Mouse (Mus musculus): ENCODE data around the gene Mymk. TPM values are rescaled to one million over a fixed set of nuclear protein-coding genes. Genes with fewer than 3 reads are reported as not detected.

Gene Mymk
- polyA plus RNA-seq, 1 experiment from 2014 or later, result 9.8 TPM

GRCm38 (mm10) chr2:27085801-27086200, 13.8 kb upstream of the Mymk start:
- no peaks in the 10 kb centered on the region for H3K27me3 ChIP-seq (ENCODE audit: control insufficient read depth, insufficient read depth, low read length)
- H3K4me2 ChIP-seq (ENCODE audit: low read depth, low read length), result no peak overlapping the region
- no peak overlapping the region for H3K27ac ChIP-seq (ENCODE audit: low read length)
- peaks cover 41% of the 10 kb centered on the region for H3K4me1 ChIP-seq (ENCODE audit: control insufficient read depth, insufficient read depth, low read length)
- 25% methylated on average over 2 of the region's 2 CpGs for WGBS
- ATAC-seq (ENCODE audit: insufficient read depth, low FRiP score), result peak; percentile 45; the same call in 1 of the 2 replicates
- no peak overlapping the region for H3K4me3 ChIP-seq (replicated peaks; ENCODE audit: low read length)
- no peak overlapping the region for H3K9ac ChIP-seq (ENCODE audit: low read length)
- no peaks in the 10 kb centered on the region for H3K36me3 ChIP-seq (ENCODE audit: control insufficient read depth, insufficient read depth, low read length)
- no peaks in the 10 kb centered on the region for H3K9me3 ChIP-seq (replicated peaks; ENCODE audit: control insufficient read depth, low read length)

- H3K9ac ChIP-seq (ENCODE audit: low read length), result no peak overlapping the region
- H3K27ac ChIP-seq (ENCODE audit: low read length), result no peak overlapping the region
- no peak for ATAC-seq (ENCODE audit: insufficient read depth, low FRiP score)
- H3K9me3 ChIP-seq (replicated peaks; ENCODE audit: control insufficient read depth, low read length), result no peaks in the 10 kb centered on the region
- H3K36me3 ChIP-seq (ENCODE audit: control insufficient read depth, insufficient read depth, low read length), result no peaks in the 10 kb centered on the region
- no peaks in the 10 kb centered on the region for H3K27me3 ChIP-seq (ENCODE audit: control insufficient read depth, insufficient read depth, low read length)
- WGBS, result 44% methylated on average over 8 of the region's 8 CpGs
- peaks cover 42% of the 10 kb centered on the region for H3K4me1 ChIP-seq (ENCODE audit: control insufficient read depth, insufficient read depth, low read length)
- H3K4me3 ChIP-seq (replicated peaks; ENCODE audit: low read length), result no peak overlapping the region
- no peak overlapping the region for H3K4me2 ChIP-seq (ENCODE audit: low read depth, low read length)
Measured at GRCm38 (mm10) chr2:27084963-27085362, 13.0 kb upstream of the Mymk start.

GRCm38 (mm10) chr2:27083761-27084475, 11.9 kb upstream of the Mymk start:
- Histone ChIP-seq H3K4me1 (ENCODE audit: control insufficient read depth, insufficient read depth, low read length) (peaks cover 50% of the 10 kb centered on the region), H3K9ac (ENCODE audit: low read length) (no peak overlapping the region), H3K36me3 (ENCODE audit: control insufficient read depth, insufficient read depth, low read length) (no peaks in the 10 kb centered on the region), H3K4me2 (ENCODE audit: low read depth, low read length) (no peak overlapping the region), H3K27me3 (ENCODE audit: control insufficient read depth, insufficient read depth, low read length) (no peaks in the 10 kb centered on the region), H3K9me3 (replicated peaks; ENCODE audit: control insufficient read depth, low read length) (no peaks in the 10 kb centered on the region), H3K27ac (ENCODE audit: low read length) (no peak overlapping the region), H3K4me3 (replicated peaks; ENCODE audit: low read length) (no peak overlapping the region)
- ATAC-seq (ENCODE audit: insufficient read depth, low FRiP score), result no peak
- 68% methylated on average over 12 of the region's 12 CpGs for WGBS

- Histone ChIP-seq H3K4me3 (replicated peaks; ENCODE audit: low read length) (0 out of 2 replicates have a peak overlapping the region, but pooled peaks have one; percentile 2), H3K9ac (ENCODE audit: low read length) (peak overlapping the region; percentile 50; the same call in 1 of the 2 replicates), H3K9me3 (replicated peaks; ENCODE audit: control insufficient read depth, low read length) (no peaks in the 10 kb centered on the region), H3K36me3 (ENCODE audit: control insufficient read depth, insufficient read depth, low read length) (no peaks in the 10 kb centered on the region), H3K27ac (ENCODE audit: low read length) (no peak overlapping the region), H3K4me2 (ENCODE audit: low read depth, low read length) (peak overlapping the region; percentile 33), H3K27me3 (ENCODE audit: control insufficient read depth, insufficient read depth, low read length) (no peaks in the 10 kb centered on the region), H3K4me1 (ENCODE audit: control insufficient read depth, insufficient read depth, low read length) (peaks cover 22% of the 10 kb centered on the region)
- 62% methylated on average over 2 of the region's 2 CpGs for WGBS
- 0 out of 2 replicates have a peak, but pooled peaks have one; percentile 12 for ATAC-seq (ENCODE audit: insufficient read depth, low FRiP score)
Measured at GRCm38 (mm10) chr2:27079649-27080048, 7.7 kb upstream of the Mymk start.

GRCm38 (mm10) chr2:27079152-27079584, 7.2 kb upstream of the Mymk start, which contains the start of gene Adamtsl2:
Adamtsl2 (plus strand) TSS chr2:27079379.
- peak; percentile 84 for ATAC-seq (ENCODE audit: insufficient read depth, low FRiP score)
- Histone ChIP-seq H3K9ac (ENCODE audit: low read length) (peak within 1 kb of the TSS; percentile 50; the same call in 1 of the 2 replicates), H3K9me3 (replicated peaks; ENCODE audit: control insufficient read depth, low read length) (no peaks in the 10 kb centered on the region), H3K4me2 (ENCODE audit: low read depth, low read length) (peak within 1 kb of the TSS; percentile 33), H3K27ac (ENCODE audit: low read length) (peak within 1 kb of the TSS; percentile 56; the same call in 1 of the 2 replicates), H3K4me1 (ENCODE audit: control insufficient read depth, insufficient read depth, low read length) (peaks cover 20% of the 10 kb centered on the region), H3K36me3 (ENCODE audit: control insufficient read depth, insufficient read depth, low read length) (no peaks in the 10 kb centered on the region), H3K4me3 (replicated peaks; ENCODE audit: low read length) (0 out of 2 replicates have a peak within 1 kb of the TSS, but pooled peaks have one; percentile 2), H3K27me3 (ENCODE audit: control insufficient read depth, insufficient read depth, low read length) (no peaks in the 10 kb centered on the region)
- under 1% methylated on average over 10 of the region's 10 CpGs for WGBS

- H3K4me1 ChIP-seq (ENCODE audit: control insufficient read depth, insufficient read depth, low read length), result peaks cover 20% of the 10 kb centered on the region
- peak overlapping the region; percentile 56; the same call in 1 of the 2 replicates for H3K27ac ChIP-seq (ENCODE audit: low read length)
- H3K4me2 ChIP-seq (ENCODE audit: low read depth, low read length), result no peak overlapping the region
- ATAC-seq (ENCODE audit: insufficient read depth, low FRiP score), result no peak
- H3K9me3 ChIP-seq (replicated peaks; ENCODE audit: control insufficient read depth, low read length), result no peaks in the 10 kb centered on the region
- H3K9ac ChIP-seq (ENCODE audit: low read length), result no peak overlapping the region
- no peak overlapping the region for H3K4me3 ChIP-seq (replicated peaks; ENCODE audit: low read length)
- H3K36me3 ChIP-seq (ENCODE audit: control insufficient read depth, insufficient read depth, low read length), result no peaks in the 10 kb centered on the region
- WGBS, result 36% methylated on average over 2 of the region's 2 CpGs
- H3K27me3 ChIP-seq (ENCODE audit: control insufficient read depth, insufficient read depth, low read length), result no peaks in the 10 kb centered on the region
Measured at GRCm38 (mm10) chr2:27078312-27078711, 6.3 kb upstream of the Mymk start.

- no peak for ATAC-seq (ENCODE audit: insufficient read depth, low FRiP score)
- H3K9ac ChIP-seq (ENCODE audit: low read length), result no peak overlapping the region
- H3K4me2 ChIP-seq (ENCODE audit: low read depth, low read length), result no peak overlapping the region
- H3K36me3 ChIP-seq (ENCODE audit: control insufficient read depth, insufficient read depth, low read length), result no peaks in the 10 kb centered on the region
- H3K9me3 ChIP-seq (replicated peaks; ENCODE audit: control insufficient read depth, low read length), result no peaks in the 10 kb centered on the region
- H3K4me3 ChIP-seq (replicated peaks; ENCODE audit: low read length), result no peak overlapping the region
- H3K4me1 ChIP-seq (ENCODE audit: control insufficient read depth, insufficient read depth, low read length), result peaks cover 20% of the 10 kb centered on the region
- no peak overlapping the region for H3K27ac ChIP-seq (ENCODE audit: low read length)
- no peaks in the 10 kb centered on the region for H3K27me3 ChIP-seq (ENCODE audit: control insufficient read depth, insufficient read depth, low read length)
- WGBS, result 68% methylated on average over 10 of the region's 10 CpGs
Measured at GRCm38 (mm10) chr2:27077655-27078244, 5.8 kb upstream of the Mymk start.

- whole genome bisulfite sequencing, result 77% methylated on average over 3 of the region's 3 CpGs
- Histone ChIP-seq H3K27ac (ENCODE audit: low read length) (no peak overlapping the region), H3K4me2 (ENCODE audit: low read depth, low read length) (no peak overlapping the region), H3K36me3 (ENCODE audit: control insufficient read depth, insufficient read depth, low read length) (no peaks in the 10 kb centered on the region), H3K27me3 (ENCODE audit: control insufficient read depth, insufficient read depth, low read length) (no peaks in the 10 kb centered on the region), H3K4me3 (replicated peaks; ENCODE audit: low read length) (no peak overlapping the region), H3K9ac (ENCODE audit: low read length) (no peak overlapping the region), H3K4me1 (ENCODE audit: control insufficient read depth, insufficient read depth, low read length) (peaks cover 32% of the 10 kb centered on the region), H3K9me3 (replicated peaks; ENCODE audit: control insufficient read depth, low read length) (no peaks in the 10 kb centered on the region)
- no peak for ATAC-seq (ENCODE audit: insufficient read depth, low FRiP score)
Measured at GRCm38 (mm10) chr2:27075485-27075884, 3.5 kb upstream of the Mymk start.

- no peaks in the 10 kb centered on the region for H3K27me3 ChIP-seq (ENCODE audit: control insufficient read depth, insufficient read depth, low read length)
- peaks cover 32% of the 10 kb centered on the region for H3K4me1 ChIP-seq (ENCODE audit: control insufficient read depth, insufficient read depth, low read length)
- no peak overlapping the region for H3K4me2 ChIP-seq (ENCODE audit: low read depth, low read length)
- H3K9me3 ChIP-seq (replicated peaks; ENCODE audit: control insufficient read depth, low read length), result no peaks in the 10 kb centered on the region
- H3K4me3 ChIP-seq (replicated peaks; ENCODE audit: low read length), result no peak overlapping the region
- H3K9ac ChIP-seq (ENCODE audit: low read length), result no peak overlapping the region
- no peaks in the 10 kb centered on the region for H3K36me3 ChIP-seq (ENCODE audit: control insufficient read depth, insufficient read depth, low read length)
- 67% methylated on average over 4 of the region's 4 CpGs for WGBS
- no peak for ATAC-seq (ENCODE audit: insufficient read depth, low FRiP score)
- H3K27ac ChIP-seq (ENCODE audit: low read length), result no peak overlapping the region
Measured at GRCm38 (mm10) chr2:27074804-27075203, 2.8 kb upstream of the Mymk start.

All from stomach, embryonic 16.5 days (tissue).